Mouse (Mus musculus) left cerebral cortex, adult 2 months (tissue): ENCODE results near the gene Etv6. TPM values are rescaled to one million over a fixed set of nuclear protein-coding genes. Genes with fewer than 3 reads are reported as not detected.

ENCODE experiments used
- DNase-seq, 2 experiments: peaks; one replicate each; pipeline ENCODE4 v3.0.0; 2021 to 2022; ENCODE audit warnings: low spot score in 2 of 2, mixed read lengths in 1 of 2; ENCODE audit errors: extremely low spot score in 1 of 2
- H3K27ac ChIP-seq: fragments of 200-600 bp; 2 replicates; pipeline ENCODE4 v1.8.1; 2022
- H3K4me3 ChIP-seq: fragments of 200-600 bp; 2 replicates; pipeline ENCODE4 v1.8.1; 2022
- CTCF ChIP-seq: fragments of 200-600 bp; IDR thresholded peaks from 2 replicates; pipeline ENCODE4 v1.8.1; 2022; ENCODE audit warnings: antibody characterized with exemption, mild to moderate bottlenecking, moderate library complexity
- intact Hi-C: fragments of 180-260 bp; cut with DNase I; formaldehyde crosslinking; loops from one replicate; pipeline ENCODE4 v1.15.1; 2025
- total RNA-seq, 2 experiments: library from RNA; stranded (reverse); gene quantifications; 2 replicates each; pipeline ENCODE4 v1.2.3; 2021

Gene Etv6
- total RNA-seq, 2 experiments from 2014 or later: 18.7 to 19.3 TPM

GRCm38 (mm10) chr6:134034436-134034835, 1.1 kb upstream of the Etv6 start:
- Histone ChIP-seq H3K4me3 (peak overlapping the region; percentile 99), H3K27ac (peak overlapping the region; percentile 99)
- intact Hi-C loops: loop anchor here (2.0 kb wide), 2 partner anchors 116 to 354 kb away; no protein-coding TSS in a partner anchor
- no peak for TF ChIP-seq CTCF
- no peak for DNase-seq

GRCm38 (mm10) chr6:134034904-134035489, 503 bp upstream of the Etv6 start:
- peak overlapping the region; percentile 99 for H3K27ac ChIP-seq
- TF ChIP-seq CTCF: no peak
- DNase-seq: peak; percentile 76 to 80
- intact Hi-C loops: loop anchor here (2.0 to 5.0 kb wide), 5 partner anchors 73 to 354 kb away; no protein-coding TSS in a partner anchor
- H3K4me3 ChIP-seq: peak overlapping the region; percentile 99

DNA sequence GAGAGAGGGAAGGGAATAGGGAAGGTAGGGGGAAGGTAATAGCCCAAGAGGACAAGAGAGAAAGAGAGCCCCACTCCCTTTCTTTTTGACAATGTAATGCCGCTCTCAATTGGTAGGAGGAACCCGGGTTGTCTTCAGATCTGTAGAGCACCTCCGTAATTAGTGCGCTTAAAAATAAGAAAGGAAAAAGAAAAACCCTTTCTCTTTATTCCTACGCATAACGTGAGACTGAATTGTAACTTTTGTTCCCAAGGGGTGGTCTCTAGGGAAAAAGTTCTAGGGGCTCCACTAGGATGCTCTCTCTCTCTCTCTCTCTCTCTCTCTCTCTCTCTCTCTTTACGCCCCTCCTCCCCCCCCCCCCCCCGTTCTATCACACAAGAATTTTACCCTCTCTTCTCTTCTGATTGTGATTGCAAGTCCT, 1.0 kb downstream of the Etv6 start:
- no peak for DNase-seq
- no peak; the same call in 1 of the 2 replicates for TF ChIP-seq CTCF
- peak overlapping the region; percentile 99 for H3K4me3 ChIP-seq
- intact Hi-C loops: loop anchor here (2.0 to 5.0 kb wide), 4 partner anchors 22 to 186 kb away; no protein-coding TSS in a partner anchor
- peak overlapping the region; percentile 99; the same call in 1 of the 2 replicates for H3K27ac ChIP-seq

DNA sequence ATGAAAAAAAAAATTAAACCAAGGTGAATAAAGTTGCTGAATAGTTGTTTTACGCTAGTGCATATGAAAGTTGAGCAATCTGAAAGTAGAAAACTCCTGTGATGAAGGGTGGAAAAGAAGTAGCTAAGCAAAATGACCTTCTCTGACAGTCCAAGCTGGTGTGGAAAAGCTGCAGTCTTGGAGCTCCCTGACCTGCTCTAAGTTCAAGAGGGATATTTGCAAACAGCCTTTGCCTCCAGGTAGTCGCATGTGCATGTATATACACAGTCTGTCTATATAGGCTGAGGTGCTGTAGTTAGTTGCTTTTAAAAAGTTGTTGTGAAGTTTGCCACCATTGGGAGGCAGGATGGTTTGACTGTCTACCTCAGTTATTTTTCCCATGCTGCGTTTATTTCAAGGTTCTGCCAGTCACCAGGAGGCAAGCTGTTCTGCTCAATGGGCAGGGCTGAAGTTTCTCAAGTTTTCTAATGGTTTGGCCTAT, 1.5 kb downstream of the Etv6 start:
- no peak; the same call in 1 of the 2 replicates for TF ChIP-seq CTCF
- H3K27ac ChIP-seq: no peak overlapping the region
- intact Hi-C loops: loop anchor here (2.0 to 5.0 kb wide), 4 partner anchors 22 to 185 kb away; no protein-coding TSS in a partner anchor
- DNase-seq: no peak
- peak overlapping the region; percentile 37 for H3K4me3 ChIP-seq

GRCm38 (mm10) chr6:134037960-134038359, 2.5 kb downstream of the Etv6 start:
- TF ChIP-seq CTCF: no peak
- intact Hi-C loops: loop anchor here (2.0 to 5.0 kb wide), 4 partner anchors 21 to 184 kb away; no protein-coding TSS in a partner anchor
- Histone ChIP-seq H3K4me3 (peak overlapping the region; percentile 37; the same call in 1 of the 2 replicates), H3K27ac (no peak overlapping the region; the same call in 1 of the 2 replicates)
- no peak for DNase-seq

GRCm38 (mm10) chr6:134038881-134039280, 3.4 kb downstream of the Etv6 start:
- Histone ChIP-seq H3K4me3 (no peak overlapping the region), H3K27ac (no peak overlapping the region)
- intact Hi-C loops: loop anchor here (5.0 kb wide), 3 partner anchors 77 to 183 kb away; no protein-coding TSS in a partner anchor
- no peak for DNase-seq
- TF ChIP-seq CTCF: no peak

GRCm38 (mm10) chr6:134039351-134039750, 3.9 kb downstream of the Etv6 start:
- no peak for TF ChIP-seq CTCF
- Histone ChIP-seq H3K27ac (no peak overlapping the region), H3K4me3 (no peak overlapping the region)
- DNase-seq: no peak
- intact Hi-C loops: loop anchor here (5.0 kb wide), 3 partner anchors 77 to 183 kb away; no protein-coding TSS in a partner anchor

DNA sequence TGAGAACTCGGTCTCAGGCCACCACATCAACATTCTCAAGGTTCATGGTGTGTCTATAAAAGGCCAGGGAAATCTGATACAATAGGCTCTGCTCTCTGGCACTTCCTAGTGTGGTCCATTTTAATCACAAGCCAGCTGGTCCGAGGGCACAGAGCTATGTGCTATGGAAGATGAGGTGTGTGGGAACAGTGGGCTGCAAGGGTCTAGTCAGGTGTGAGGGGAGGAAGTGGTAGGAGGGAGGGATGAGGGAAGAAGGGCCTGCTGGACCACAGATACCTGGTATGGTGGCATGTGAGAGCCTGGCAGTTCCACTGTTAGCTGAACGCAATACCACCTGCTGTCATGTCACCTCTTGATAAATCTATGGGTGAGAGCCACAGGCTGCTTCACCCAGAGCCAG, 4.8 kb downstream of the Etv6 start:
- Histone ChIP-seq H3K27ac (no peak overlapping the region), H3K4me3 (no peak overlapping the region)
- no peak for DNase-seq
- no peak for TF ChIP-seq CTCF
- intact Hi-C loops: no loop called here

DNA sequence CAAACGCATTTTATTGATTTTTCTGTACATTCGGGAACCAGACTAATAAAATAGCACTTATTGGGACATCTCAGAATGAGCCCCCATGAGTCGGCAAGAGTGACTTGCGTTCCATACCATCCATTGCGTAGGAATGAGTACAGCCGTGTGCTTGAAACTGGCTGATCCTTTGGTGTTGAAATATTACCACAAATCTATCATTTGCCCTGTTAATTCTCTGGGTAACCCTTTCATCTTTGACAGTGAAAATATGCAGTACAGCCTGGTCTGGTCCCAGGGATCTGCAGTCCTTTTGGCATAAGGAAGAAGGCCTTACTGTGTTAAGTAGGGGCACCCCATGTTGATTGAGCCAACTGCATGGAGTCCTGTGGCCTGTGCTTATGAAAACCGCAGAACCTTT, 5.8 kb downstream of the Etv6 start:
- intact Hi-C loops: no loop called here
- Histone ChIP-seq H3K4me3 (no peak overlapping the region), H3K27ac (no peak overlapping the region)
- TF ChIP-seq CTCF: no peak
- no peak for DNase-seq

DNA sequence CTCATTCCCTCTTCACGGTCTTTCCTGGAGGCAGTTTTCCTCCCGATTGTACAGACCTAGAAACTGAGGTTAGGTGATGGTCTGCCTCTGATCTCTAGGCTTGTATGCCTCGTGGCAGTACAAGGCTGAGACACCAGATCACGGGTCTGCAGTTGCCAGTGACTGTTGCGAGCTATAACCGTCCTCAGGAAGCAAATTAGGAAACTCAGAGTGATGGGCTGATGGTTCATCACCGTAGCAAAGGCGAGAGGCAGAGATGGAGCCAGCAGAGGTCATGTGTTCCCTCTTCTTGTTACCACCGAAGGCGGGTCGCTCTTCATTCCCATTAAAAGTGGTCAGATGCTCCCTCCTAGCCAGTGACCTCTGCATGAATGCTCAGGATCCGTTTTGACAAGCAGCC, 6.4 kb downstream of the Etv6 start:
- Histone ChIP-seq H3K27ac (no peak overlapping the region), H3K4me3 (no peak overlapping the region)
- no peak for DNase-seq
- TF ChIP-seq CTCF: no peak
- intact Hi-C loops: no loop called here

DNA sequence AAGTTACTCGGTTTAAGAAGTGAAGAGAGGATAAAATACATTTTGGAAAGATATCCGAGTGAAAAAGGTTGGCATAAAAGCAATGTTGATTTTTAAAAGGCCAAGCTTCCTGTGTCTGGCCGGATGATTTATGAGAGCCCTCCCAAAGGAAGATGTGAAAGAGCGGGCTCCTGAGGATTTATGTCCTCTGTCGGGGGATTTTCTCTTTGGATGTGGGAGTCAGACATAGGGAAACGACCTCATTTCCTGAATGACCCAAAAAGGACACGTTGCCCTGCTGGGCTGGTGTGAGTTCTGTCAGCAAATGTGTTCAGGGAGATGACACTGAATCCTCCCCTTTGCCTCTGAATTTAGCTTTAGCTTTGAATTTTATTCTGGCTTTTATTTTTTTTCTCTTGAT, 8.0 kb downstream of the Etv6 start:
- DNase-seq: no peak

DNA sequence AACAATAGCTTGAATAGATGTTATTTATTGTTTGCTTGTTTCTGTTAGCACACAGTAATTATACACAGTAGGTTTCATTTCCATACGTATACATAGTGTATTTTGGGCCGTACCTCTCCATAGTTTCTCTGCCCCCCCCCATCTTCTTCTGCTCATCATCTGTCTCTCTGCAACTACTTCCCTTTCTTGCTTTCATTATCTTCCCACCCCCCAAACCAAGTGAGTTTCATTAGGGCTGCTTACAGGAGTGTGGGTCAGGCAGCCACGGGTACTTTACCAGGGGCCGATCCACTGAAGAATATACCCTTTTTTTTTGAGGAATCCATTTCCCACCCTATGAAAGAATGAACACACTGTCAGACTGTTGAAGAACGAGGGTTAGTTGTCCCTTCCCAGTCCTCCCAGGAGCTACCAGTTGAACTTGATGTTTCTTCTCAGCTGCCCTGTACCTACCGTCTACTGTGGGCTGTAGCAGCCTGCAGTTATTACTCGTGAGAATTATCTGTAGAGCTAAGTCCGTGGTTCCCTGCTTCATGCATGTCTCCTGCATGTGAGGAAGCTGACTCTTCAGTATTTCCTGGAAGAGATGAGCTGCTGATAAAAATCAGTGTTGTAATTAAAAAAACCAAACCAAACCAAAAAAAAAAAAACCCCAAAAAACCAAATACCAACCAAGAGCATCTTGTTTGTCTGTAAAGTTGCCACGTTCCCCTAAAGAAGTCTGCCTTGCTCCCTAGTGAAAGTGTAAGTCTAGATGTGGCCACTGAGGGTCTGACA, 9.8 kb downstream of the Etv6 start:
- Histone ChIP-seq H3K27ac (no peak overlapping the region), H3K4me3 (no peak overlapping the region)
- intact Hi-C loops: no loop called here
- DNase-seq: no peak
- no peak for TF ChIP-seq CTCF

More for the DNA sequence above, 8.0 kb downstream of the Etv6 start:
- intact Hi-C loops: no loop called here
- H3K27ac ChIP-seq: no peak overlapping the region; the same call in 1 of the 2 replicates
- H3K4me3 ChIP-seq: no peak overlapping the region
- no peak for TF ChIP-seq CTCF
